Mouse (Mus musculus): ENCODE results near the gene Kansl3. TPM values are rescaled to one million over a fixed set of nuclear protein-coding genes. Genes with fewer than 3 reads are reported as not detected.

Gene Kansl3
- polyA plus RNA-seq (2021): 61.5 TPM

DNA sequence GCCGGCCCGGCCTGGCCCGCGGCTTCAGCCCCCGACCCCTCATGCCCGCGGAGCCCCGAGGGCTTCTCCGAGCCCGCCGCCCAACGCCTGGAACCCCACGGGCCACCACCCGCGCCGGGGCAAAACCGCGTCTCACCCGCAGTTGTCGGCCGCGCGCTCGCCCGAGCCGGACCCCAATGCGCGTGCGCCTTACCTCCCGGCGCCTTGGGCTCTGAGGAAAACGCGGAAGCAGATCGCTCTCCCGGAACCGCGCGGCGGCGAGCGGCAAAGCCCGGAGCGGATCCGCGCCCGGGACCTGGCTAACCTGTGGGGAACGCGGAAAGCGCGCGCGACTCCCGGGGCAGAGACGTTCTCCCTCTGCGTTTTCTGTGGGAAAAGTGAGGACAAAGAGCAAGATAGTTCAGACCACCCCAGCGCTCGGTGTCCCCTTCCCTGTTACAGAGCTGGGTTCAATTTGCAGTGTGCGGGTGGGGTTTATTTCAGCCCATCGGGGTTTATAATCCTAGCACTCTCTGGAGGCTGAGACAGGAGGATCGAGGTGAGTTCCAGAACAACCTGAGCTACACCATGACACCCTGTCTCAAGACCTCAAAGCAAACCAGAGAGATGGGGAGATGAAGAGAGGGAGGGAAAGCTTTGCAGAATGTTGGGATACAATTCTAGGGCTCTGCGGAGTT is at the start of gene Kansl3:
Gene Kansl3 (minus strand): TSS at position 213 of the 677 bp plus-strand sequence.
- CTCF ChIA-PET: no interaction called here
- ATAC-seq (peak; percentile 63), DNase-seq (ENCODE audit: low read depth, low spot score) (peak; percentile 38)
- H3K27me3 ChIP-seq: no peaks in the 10 kb centered on the region
- TF ChIP-seq CTCF (IDR thresholded peaks at IDR 0.05): no peak
- POLR2A ChIA-PET: no interaction called here
- in situ Hi-C loops (cut with MboI; ENCODE audit: low pct_unique_long_range_greater_than_20kb): loop anchor here (10.0 kb wide), 1 partner anchor 106 kb away; the partner anchor contains the start of gene Cnnm4

DNA sequence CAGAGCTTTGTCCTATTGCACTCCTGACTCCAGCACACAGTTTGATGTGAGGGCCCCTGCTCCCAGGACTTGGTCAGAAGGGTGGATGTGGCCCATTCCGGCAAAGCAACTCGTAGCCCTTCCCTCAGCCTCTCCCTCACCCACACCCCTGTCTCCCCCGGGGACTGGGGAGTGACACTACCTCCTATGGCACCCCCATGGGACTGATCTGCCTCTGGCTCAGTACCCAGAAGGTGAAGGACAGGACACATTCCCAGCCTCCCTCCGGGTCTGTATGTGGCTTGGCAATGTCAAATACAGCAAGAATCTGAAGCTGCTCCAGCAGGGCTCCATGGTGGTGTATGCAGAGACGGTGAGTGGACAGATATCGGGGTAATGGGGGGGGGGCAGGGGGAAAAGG is 35.5 kb upstream of the Kansl3 start:
- CTCF ChIA-PET: no interaction called here
- no peak for TF ChIP-seq CTCF (IDR thresholded peaks at IDR 0.05)
- POLR2A ChIA-PET: interaction anchor here (1.4 kb wide), 1 partner anchor 18 kb away, joined by 5 read pairs; no protein-coding TSS in a partner anchor
- ATAC-seq (no peak), DNase-seq (ENCODE audit: low read depth, low spot score) (no peak)
- H3K27me3 ChIP-seq: peaks cover 18% of the 10 kb centered on the region
- in situ Hi-C loops (cut with MboI; ENCODE audit: low pct_unique_long_range_greater_than_20kb): no loop called here

- no peak for TF ChIP-seq CTCF (IDR thresholded peaks at IDR 0.05)
- POLR2A ChIA-PET: no interaction called here
- CTCF ChIA-PET: no interaction called here
- ATAC-seq (no peak), DNase-seq (ENCODE audit: low read depth, low spot score) (no peak)
- in situ Hi-C loops (cut with MboI; ENCODE audit: low pct_unique_long_range_greater_than_20kb): no loop called here
- H3K27me3 ChIP-seq: peaks cover 27% of the 10 kb centered on the region
Measured at GRCm38 (mm10) chr1:36401509-36401908, 32.5 kb upstream of the Kansl3 start.

GRCm38 (mm10) chr1:36397041-36397440 is 28.1 kb upstream of the Kansl3 start:
- no peak for ATAC-seq
- no peak for DNase-seq (ENCODE audit: low read depth, low spot score)
- H3K27me3 ChIP-seq: peaks cover 37% of the 10 kb centered on the region
- TF ChIP-seq CTCF (IDR thresholded peaks at IDR 0.05): no peak
- ChIA-PET POLR2A (interaction anchor here (0.7 kb wide), 1 partner anchor 25 kb away, joined by 3 read pairs; no protein-coding TSS in a partner anchor), CTCF (no interaction called here)
- in situ Hi-C loops (cut with MboI; ENCODE audit: low pct_unique_long_range_greater_than_20kb): no loop called here

GRCm38 (mm10) chr1:36379582-36379981 is 10.6 kb upstream of the Kansl3 start:
- no peaks in the 10 kb centered on the region for H3K27me3 ChIP-seq
- in situ Hi-C loops (cut with MboI; ENCODE audit: low pct_unique_long_range_greater_than_20kb): no loop called here
- TF ChIP-seq CTCF (IDR thresholded peaks at IDR 0.05): no peak
- no peak for ATAC-seq
- DNase-seq (ENCODE audit: low read depth, low spot score): no peak
- CTCF ChIA-PET: interaction anchor here (1.6 kb wide), 1 partner anchor 55 kb away, joined by 3 read pairs; no protein-coding TSS in a partner anchor
- POLR2A ChIA-PET: no interaction called here

GRCm38 (mm10) chr1:36378880-36379279 is 9.9 kb upstream of the Kansl3 start:
- ATAC-seq: no peak
- no peak for DNase-seq (ENCODE audit: low read depth, low spot score)
- ChIA-PET POLR2A (no interaction called here), CTCF (interaction anchor here (1.1 to 1.6 kb wide), 2 partner anchors 13 to 55 kb away, joined by 3 read pairs; no protein-coding TSS in a partner anchor)
- H3K27me3 ChIP-seq: no peaks in the 10 kb centered on the region
- no peak for TF ChIP-seq CTCF (IDR thresholded peaks at IDR 0.05)
- in situ Hi-C loops (cut with MboI; ENCODE audit: low pct_unique_long_range_greater_than_20kb): no loop called here

- POLR2A ChIA-PET: no interaction called here
- CTCF ChIA-PET: interaction anchor here (0.7 to 1.0 kb wide), 2 partner anchors 16 to 19 kb away, joined by 3 read pairs; no protein-coding TSS in a partner anchor
- no peaks in the 10 kb centered on the region for H3K27me3 ChIP-seq
- ATAC-seq: no peak
- no peak for TF ChIP-seq CTCF (IDR thresholded peaks at IDR 0.05)
- in situ Hi-C loops (cut with MboI; ENCODE audit: low pct_unique_long_range_greater_than_20kb): no loop called here
- no peak for DNase-seq (ENCODE audit: low read depth, low spot score)
Measured at GRCm38 (mm10) chr1:36371934-36372845, 3.2 kb upstream of the Kansl3 start, which contains the start of gene Fer1l5. Fer1l5 (plus strand) TSS chr1:36372291.

DNA sequence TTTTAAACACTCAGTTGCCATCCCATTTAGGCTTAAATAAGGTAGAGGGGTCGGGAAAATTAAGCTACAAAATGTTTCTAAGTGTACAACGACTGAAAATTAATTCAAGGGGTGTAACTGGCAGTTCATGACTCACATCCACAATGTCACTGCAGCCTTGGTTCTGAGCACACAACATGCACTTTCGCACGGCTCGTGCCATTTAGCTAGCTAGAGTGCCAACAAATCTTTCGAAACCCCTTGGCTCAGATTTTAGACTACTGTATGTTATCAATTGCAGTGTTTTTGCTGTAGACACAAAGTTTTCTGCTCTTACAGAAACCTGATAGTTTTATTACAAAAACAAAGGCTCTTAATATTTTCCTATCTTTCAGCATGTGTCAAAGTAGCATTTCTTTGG is 1.9 kb upstream of the Kansl3 start:
- CTCF ChIA-PET: interaction anchor here (1.0 kb wide), 1 partner anchor 18 kb away, joined by 3 read pairs; no protein-coding TSS in a partner anchor
- no peaks in the 10 kb centered on the region for H3K27me3 ChIP-seq
- DNase-seq (ENCODE audit: low read depth, low spot score) (no peak), ATAC-seq (no peak)
- in situ Hi-C loops (cut with MboI; ENCODE audit: low pct_unique_long_range_greater_than_20kb): no loop called here
- POLR2A ChIA-PET: interaction anchor here (0.6 kb wide), 1 partner anchor 63 kb away, joined by 4 read pairs; no protein-coding TSS in a partner anchor
- no peak for TF ChIP-seq CTCF (IDR thresholded peaks at IDR 0.05)

DNA sequence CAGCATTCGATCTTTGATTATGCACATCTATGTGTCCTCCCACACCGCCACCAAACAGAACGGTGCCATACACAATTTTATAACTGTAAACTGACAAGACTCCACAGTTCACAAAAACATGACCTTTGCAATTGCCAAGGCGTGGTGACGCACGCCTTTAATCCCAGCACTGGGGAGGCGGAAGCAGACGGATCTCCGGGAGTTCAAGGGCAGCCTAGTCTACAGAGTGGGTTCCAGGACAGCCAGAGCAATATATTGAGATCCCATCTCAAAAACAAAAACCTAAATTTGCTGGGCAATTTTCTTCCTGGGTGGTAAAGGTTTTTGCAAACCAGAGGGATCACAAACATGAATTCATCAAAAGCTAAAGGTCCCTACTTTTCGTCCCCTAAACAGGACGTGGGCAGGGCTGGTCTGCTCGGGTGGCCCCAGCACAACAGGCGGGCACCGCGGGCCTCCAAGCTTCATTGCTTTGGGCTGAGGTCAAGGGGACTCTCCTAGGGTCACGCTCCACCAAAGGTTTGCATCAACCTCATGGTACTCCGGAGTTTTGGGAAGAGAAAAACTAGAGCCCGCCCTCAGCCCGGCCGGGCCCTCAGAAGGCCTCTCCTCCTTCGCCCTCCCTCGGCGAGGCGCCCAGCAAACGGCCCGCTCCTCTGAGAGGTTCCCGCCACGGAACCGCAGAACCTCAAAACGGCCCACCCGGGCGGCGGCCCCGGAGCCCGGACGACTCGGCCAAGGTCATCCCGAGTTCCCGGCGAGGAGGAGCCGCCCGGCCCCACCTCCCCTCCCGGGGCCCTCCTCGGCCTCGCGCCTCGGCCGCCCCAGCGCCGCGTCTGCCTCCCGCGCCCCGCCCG is 641 bp downstream of the Kansl3 start:
- peak; percentile 61 for ATAC-seq
- no peak for TF ChIP-seq CTCF (IDR thresholded peaks at IDR 0.05)
- POLR2A ChIA-PET: interaction anchor here (0.6 kb wide), 1 partner anchor 72 kb away, joined by 4 read pairs; no protein-coding TSS in a partner anchor
- in situ Hi-C loops (cut with MboI; ENCODE audit: low pct_unique_long_range_greater_than_20kb): loop anchor here (10.0 kb wide), 1 partner anchor 106 kb away; the partner anchor contains the start of gene Cnnm4
- H3K27me3 ChIP-seq: no peaks in the 10 kb centered on the region
- DNase-seq (ENCODE audit: low read depth, low spot score): no peak
- CTCF ChIA-PET: interaction anchor here (1.3 kb wide), 1 partner anchor 45 kb away, joined by 3 read pairs; no protein-coding TSS in a partner anchor
